12 mouse cellular contexts compared by ENCODE assay signal in the genomic region with DNA sequence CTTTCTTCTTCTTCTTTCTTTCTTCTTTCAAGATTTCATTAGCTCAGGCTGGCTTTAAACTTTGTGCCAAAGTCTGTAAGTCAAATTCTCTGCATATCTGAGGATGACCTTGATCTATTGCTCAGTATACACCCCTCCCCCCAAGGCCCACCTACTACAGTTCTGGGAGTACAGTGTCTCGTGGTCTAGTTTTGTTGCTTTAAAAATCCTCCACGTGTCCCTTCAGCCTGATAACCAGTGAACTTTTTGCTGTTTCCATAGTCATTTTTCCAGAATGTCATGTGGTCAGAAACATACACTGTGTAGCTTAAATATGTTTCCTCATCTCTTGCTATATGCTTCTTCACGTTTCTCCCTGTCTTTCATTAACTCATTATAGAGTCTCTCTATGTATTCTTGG. TPM values are rescaled to one million over a fixed set of nuclear protein-coding genes. Genes with fewer than 3 reads are reported as not detected.
DNase-seq lines count a peak whose midpoint lies in the region; ATAC-seq lines count a peak whose summit lies in the region.
"Had no signal": no experiment of that assay in that cellular context is flagged by ENCODE, and none has a peak within 500 bp of the region (broad histone marks: within the 10 kb centered on the region; RNA-seq: fewer than 3 reads in every experiment).

No protein-coding gene starts in this region.

- peaks cover 19% of the 10 kb centered on the region for H3K4me1 ChIP-seq in kidney, embryonic 14.5 days (ENCODE audit: control insufficient read depth, insufficient read depth, low read length)
- H3K4me1 ChIP-seq in hindbrain, embryonic 15.5 days (replicated peaks): peaks cover 32% of the 10 kb centered on the region
- peaks cover 32% of the 10 kb centered on the region for H3K4me1 ChIP-seq in midbrain, embryonic 13.5 days (replicated peaks)

- no peaks in the 10 kb centered on the region for H3K27me3 ChIP-seq in kidney, embryonic 14.5 days (ENCODE audit: control insufficient read depth, insufficient read depth, low read length)
- no peaks in the 10 kb centered on the region for H3K27me3 ChIP-seq in hindbrain, embryonic 15.5 days
- H3K27me3 ChIP-seq in midbrain, embryonic 13.5 days: no peaks in the 10 kb centered on the region

- peak overlapping the region; percentile 75 for H3K4me2 ChIP-seq in kidney, embryonic 14.5 days (replicated peaks; ENCODE audit: low read depth, low read length)
- peak overlapping the region; percentile 80 for H3K4me2 ChIP-seq in hindbrain, embryonic 15.5 days
- peak overlapping the region; percentile 97 for H3K4me2 ChIP-seq in midbrain, embryonic 13.5 days (replicated peaks)

- no peaks in the 10 kb centered on the region for H3K9me3 ChIP-seq in kidney, embryonic 14.5 days (ENCODE audit: control insufficient read depth, low read length)
- H3K9me3 ChIP-seq in hindbrain, embryonic 15.5 days: no peaks in the 10 kb centered on the region
- no peaks in the 10 kb centered on the region for H3K9me3 ChIP-seq in midbrain, embryonic 13.5 days

- WGBS in kidney, embryonic 14.5 days: 49% methylated on average over 3 of the region's 3 CpGs
- WGBS in hindbrain, embryonic 15.5 days: 56% methylated on average over 3 of the region's 3 CpGs
- WGBS in midbrain, embryonic 13.5 days: 65% methylated on average over 3 of the region's 3 CpGs

- no peak for DNase-seq in kidney, adult 8-10 months
- DNase-seq in adrenal gland, adult 8-10 months: peak; percentile 22
- no peak for DNase-seq in cerebellum, adult 9-11 months
- no peak for DNase-seq in gastrocnemius, postnatal 4 days (ENCODE audit: low spot score in 2 of 2)
- DNase-seq: kidney, postnatal 36 days; thymus, postnatal 36 days had no signal

- no peaks in the 10 kb centered on the region for H3K36me3 ChIP-seq in kidney, embryonic 14.5 days (ENCODE audit: control insufficient read depth, insufficient read depth, low read length)
- no peaks in the 10 kb centered on the region for H3K36me3 ChIP-seq in hindbrain, embryonic 15.5 days
- H3K36me3 ChIP-seq in midbrain, embryonic 13.5 days: no peaks in the 10 kb centered on the region

- peak overlapping the region; percentile 100 for H3K4me3 ChIP-seq in kidney, embryonic 14.5 days (ENCODE audit: low read length)
- peak overlapping the region; percentile 73 for H3K4me3 ChIP-seq in hindbrain, embryonic 15.5 days
- peak overlapping the region; percentile 100; the same call in 1 of the 2 replicates for H3K4me3 ChIP-seq in midbrain, embryonic 13.5 days (replicated peaks)

- H3K9ac ChIP-seq in kidney, embryonic 14.5 days (ENCODE audit: low read depth, low read length): no peak overlapping the region
- H3K9ac ChIP-seq in hindbrain, embryonic 15.5 days: 0 out of 2 replicates have a peak overlapping the region, but pooled peaks have one; percentile 93
- H3K9ac ChIP-seq in midbrain, embryonic 13.5 days (replicated peaks): peak overlapping the region; percentile 99

- ATAC-seq in kidney, embryonic 14.5 days (ENCODE audit: low FRiP score, low TSS enrichment): no peak
- ATAC-seq in hindbrain, embryonic 15.5 days (ENCODE audit: low FRiP score, low read depth): no peak
- no peak for ATAC-seq in midbrain, embryonic 13.5 days
- ATAC-seq in megakaryocyte progenitor cell, adult 5-6 weeks (replicated peaks; ENCODE audit: poor library complexity): no peak

- no peak overlapping the region for H3K27ac ChIP-seq in kidney, embryonic 14.5 days (ENCODE audit: low read depth, low read length)
- H3K27ac ChIP-seq in hindbrain, embryonic 15.5 days (replicated peaks): peak overlapping the region; percentile 93
- H3K27ac ChIP-seq in midbrain, embryonic 13.5 days: no peak overlapping the region

RNA-seq across cellular contexts. Expression of a gene that starts 1.0 kb away (rescaled TPM):
- polyA plus RNA-seq in kidney, embryonic 14.5 days (2014; fragmentation: Nextera tagmentation; extraction: Ambion mirVana): 23.9 and 26.1 TPM in 2 replicates
- total RNA-seq in adrenal gland, adult 8-10 months (2022): 10 to 100 TPM; 44.3 to 62.9 (median 56.7) TPM
- polyA plus RNA-seq in hindbrain, embryonic 15.5 days (2015; fragmentation: Nextera tagmentation; extraction: Ambion mirVana): 43.9 and 46.1 TPM in 2 replicates
- 17.6 TPM in 2 replicates for polyA plus RNA-seq in midbrain, embryonic 13.5 days (2015; fragmentation: Nextera tagmentation; extraction: Ambion mirVana)
- total RNA-seq in gastrocnemius, postnatal 4 days (2021): 10 to 100 TPM; 61.2 to 64.0 TPM
- 32.0 and 40.2 TPM in 2 replicates for total RNA-seq in megakaryocyte progenitor cell, adult 5-6 weeks (2015)
- total RNA-seq in megakaryocyte progenitor cell, adult 5-6 weeks (2017): 23.4 and 28.6 TPM in 2 replicates

RNA-seq across cellular contexts. Expression of a gene that starts 39.1 kb away (rescaled TPM):
- 5.4 and 6.8 TPM in 2 replicates for polyA plus RNA-seq in kidney, embryonic 14.5 days (2014; fragmentation: Nextera tagmentation; extraction: Ambion mirVana)
- not detected for total RNA-seq in adrenal gland, adult 8-10 months (2022)
- polyA plus RNA-seq in hindbrain, embryonic 15.5 days (2015; fragmentation: Nextera tagmentation; extraction: Ambion mirVana): 0.10 TPM in 1 of 2 replicates, not detected in the other
- 0.06 TPM in 1 of 2 replicates, not detected in the other for polyA plus RNA-seq in midbrain, embryonic 13.5 days (2015; fragmentation: Nextera tagmentation; extraction: Ambion mirVana)
- not detected for total RNA-seq in gastrocnemius, postnatal 4 days (2021)
- total RNA-seq in megakaryocyte progenitor cell, adult 5-6 weeks (2015): not detected in 2 replicates
- not detected in 2 replicates for total RNA-seq in megakaryocyte progenitor cell, adult 5-6 weeks (2017)
- total RNA-seq: neutrophil, adult 5-6 weeks had no signal
- polyA plus RNA-seq: embryonic facial prominence, embryonic 11.5 days had no signal
